Mouse (Mus musculus) testis, adult 2 months (tissue): ENCODE measurements around the gene Trim38.
"Not testable (repeated sequence)": the region's sequence is repeated elsewhere in the genome, so short reads cannot be mapped to it uniquely, and the experiment has no call there.

ENCODE experiments used
- CTCF ChIP-seq: fragments of 200-500 bp; IDR thresholded peaks from 2 replicates; pipeline ENCODE4 v1.5.1; 2012; ENCODE audit warnings: low read depth, mild to moderate bottlenecking, inconsistent platforms, low read length, moderate library complexity; ENCODE audit not compliant: control insufficient read depth, insufficient read depth, insufficient replicate concordance
- POLR2A ChIP-seq: fragments of 200-500 bp; IDR thresholded peaks from 2 replicates; pipeline ENCODE4 v1.6.1; 2012; ENCODE audit warnings: low read depth, mild to moderate bottlenecking, inconsistent platforms, low read length, moderate library complexity; ENCODE audit not compliant: control insufficient read depth

GRCm38 (mm10) chr13:23750839-23751477 lies 18.8 kb upstream of the Trim38 start, which contains the start of gene Hist1h2ab:
- not testable (repeated sequence) for TF ChIP-seq CTCF
- peak; percentile 49; the same call in 1 of the 2 replicates for TF ChIP-seq POLR2A
